Mouse (Mus musculus) midbrain, embryonic 14.5 days (tissue): ENCODE measurements around the gene Shd. TPM values are rescaled to one million over a fixed set of nuclear protein-coding genes. Genes with fewer than 3 reads are reported as not detected.

Experiments used
- ATAC-seq: fragments of 200-750 bp; cut with Nextera tagmentation; 2 replicates; pipeline ENCODE4 v1.8.0; 2017; ENCODE audit warnings: moderate number of reproducible peaks, moderate library complexity; ENCODE audit not compliant: low FRiP score, low TSS enrichment
- DNase-seq: peaks from one replicate; pipeline ENCODE4 v3.0.0-alpha.2; 2015
- H3K27ac ChIP-seq: fragments of 300-500 bp; sonication (generic); replicated peaks from 2 replicates; pipeline ENCODE4 v1.5.1; 2014; ENCODE audit warnings: mild to moderate bottlenecking, low read depth, low read length, moderate library complexity
- H3K27me3 ChIP-seq: fragments of 300-500 bp; sonication (generic); 2 replicates; pipeline ENCODE4 v1.6.1; 2014; ENCODE audit warnings: low read length, control low read depth, mixed read lengths; ENCODE audit not compliant: control insufficient read depth, insufficient read depth
- H3K36me3 ChIP-seq: fragments of 300-500 bp; sonication (generic); 2 replicates; pipeline ENCODE4 v1.6.1; 2014; ENCODE audit warnings: low read length, control low read depth; ENCODE audit not compliant: control insufficient read depth, insufficient read depth
- H3K4me1 ChIP-seq: fragments of 300-500 bp; sonication (generic); 2 replicates; pipeline ENCODE4 v1.6.1; 2014; ENCODE audit warnings: mild to moderate bottlenecking, antibody characterized with exemption, low read length, control low read depth; ENCODE audit not compliant: control insufficient read depth, insufficient read depth
- H3K4me2 ChIP-seq: fragments of 300-500 bp; sonication (generic); 2 replicates; pipeline ENCODE4 v1.6.1; 2014; ENCODE audit warnings: mild to moderate bottlenecking, low read length, moderate library complexity
- H3K4me3 ChIP-seq: fragments of 300-500 bp; sonication (generic); replicated peaks from 2 replicates; pipeline ENCODE4 v1.5.1; 2014; ENCODE audit warnings: low read depth, low read length
- H3K9ac ChIP-seq: fragments of 300-500 bp; sonication (generic); replicated peaks from 2 replicates; pipeline ENCODE4 v1.6.1; 2014; ENCODE audit warnings: mild to moderate bottlenecking, low read length, moderate library complexity
- H3K9me3 ChIP-seq: fragments of 300-500 bp; sonication (generic); 2 replicates; pipeline ENCODE4 v1.6.1; 2016; ENCODE audit warnings: low read length, control low read depth, mixed read lengths; ENCODE audit not compliant: control insufficient read depth
- WGBS: fragments of 180-500 bp; shearing (Covaris S2); extraction: QIAGEN DNeasy Blood & Tissue Kit; methylation state at CpG from one replicate; pipeline ENCODE4 v1.1.7; 2014; 5-methylcytosine and 5-hydroxymethylcytosine counted together
- polyA plus RNA-seq: library from polyadenylated mRNA; unstranded; fragments of >200 nt; fragmentation: Nextera tagmentation; extraction: Ambion mirVana; gene quantifications from 2 replicates; pipeline ENCODE4 v1.2.1, GENCODE M21; 2014

Gene Shd
- polyA plus RNA-seq, 1 experiment from 2014 or later: 178 TPM

DNA sequence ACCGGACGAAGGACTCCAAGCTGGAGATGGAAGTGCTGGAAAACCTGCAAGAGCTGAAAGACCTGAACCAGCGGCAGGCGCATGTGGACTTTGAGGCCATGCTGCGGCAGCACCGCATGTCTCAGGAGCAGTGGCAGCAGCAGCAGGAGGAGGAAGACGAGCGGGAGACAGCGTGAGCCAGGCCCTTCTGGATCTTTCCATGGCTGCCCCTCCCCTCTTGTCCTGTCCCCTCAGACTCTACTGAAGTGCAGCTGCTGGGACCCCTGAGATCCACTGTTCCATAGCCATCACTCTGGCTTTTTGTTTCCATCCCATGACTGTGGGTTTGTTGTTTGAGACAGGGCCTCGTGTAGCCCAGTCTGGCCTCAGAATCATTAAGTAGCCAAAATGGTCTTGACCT is 5.8 kb upstream of the Shd start:
- H3K4me1 ChIP-seq: peaks cover 26% of the 10 kb centered on the region
- H3K4me2 ChIP-seq: no peak overlapping the region
- H3K9ac ChIP-seq: no peak overlapping the region
- H3K27me3 ChIP-seq: no peaks in the 10 kb centered on the region
- 95% methylated on average over 10 of the region's 10 CpGs for WGBS
- peaks cover 35% of the 10 kb centered on the region for H3K36me3 ChIP-seq
- H3K9me3 ChIP-seq: no peaks in the 10 kb centered on the region
- DNase-seq (no peak), ATAC-seq (no peak)
- H3K4me3 ChIP-seq: no peak overlapping the region
- H3K27ac ChIP-seq: no peak overlapping the region

DNA sequence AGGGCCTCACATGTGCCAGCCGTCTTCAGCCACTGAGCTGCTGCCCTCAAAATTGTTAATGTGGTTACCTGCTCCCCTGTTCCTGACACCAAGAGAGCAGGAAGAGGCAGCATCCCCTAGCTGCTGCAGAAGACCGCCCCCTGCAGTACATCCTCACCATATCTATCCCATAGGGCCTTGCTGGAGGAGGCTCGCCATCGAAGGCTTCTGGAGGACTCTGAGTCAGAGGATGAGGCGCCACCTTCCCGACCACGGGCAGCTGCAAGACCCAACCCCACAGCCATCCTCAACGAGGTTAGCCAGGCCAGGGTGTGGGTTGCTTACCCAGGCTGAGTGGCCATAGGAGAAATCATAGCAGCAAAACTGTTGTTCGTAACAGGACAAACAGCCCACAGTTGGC is 5.3 kb upstream of the Shd start:
- H3K36me3 ChIP-seq: peaks cover 35% of the 10 kb centered on the region
- H3K27me3 ChIP-seq: no peaks in the 10 kb centered on the region
- H3K9me3 ChIP-seq: no peaks in the 10 kb centered on the region
- H3K4me1 ChIP-seq: peaks cover 26% of the 10 kb centered on the region
- H3K4me2 ChIP-seq: no peak overlapping the region
- no peak overlapping the region for H3K27ac ChIP-seq
- 85% methylated on average over 9 of the region's 9 CpGs for WGBS
- no peak overlapping the region for H3K4me3 ChIP-seq
- DNase-seq: no peak
- H3K9ac ChIP-seq: no peak overlapping the region
- ATAC-seq: no peak

DNA sequence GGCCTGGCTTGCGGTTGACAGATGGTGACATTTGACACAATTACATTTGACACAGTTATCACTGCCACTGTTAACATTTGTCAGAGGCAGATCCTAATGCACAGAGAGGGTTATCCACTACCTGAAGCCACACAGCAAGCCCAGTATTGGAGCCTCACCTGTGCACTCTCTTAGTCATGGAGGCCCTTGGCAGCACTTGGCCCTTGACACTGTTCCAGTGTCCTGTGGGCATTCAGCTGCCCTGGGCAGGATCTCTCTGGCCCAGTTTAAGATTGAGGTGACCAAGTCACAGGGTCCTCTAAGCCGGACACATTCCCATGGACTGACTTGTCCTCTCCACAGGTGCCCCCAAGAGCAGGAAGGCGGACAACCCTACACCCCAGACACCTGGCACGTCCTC is 3.1 kb upstream of the Shd start:
- 0 out of 2 replicates have a peak overlapping the region, but pooled peaks have one; percentile 16 for H3K9ac ChIP-seq
- no peak for ATAC-seq
- no peak overlapping the region for H3K4me2 ChIP-seq
- H3K4me1 ChIP-seq: peaks cover 34% of the 10 kb centered on the region
- H3K36me3 ChIP-seq: peaks cover 24% of the 10 kb centered on the region
- 92% methylated on average over 4 of the region's 4 CpGs for WGBS
- peak overlapping the region; percentile 93 for H3K27ac ChIP-seq
- no peak for DNase-seq
- no peaks in the 10 kb centered on the region for H3K9me3 ChIP-seq
- H3K27me3 ChIP-seq: no peaks in the 10 kb centered on the region
- H3K4me3 ChIP-seq: no peak overlapping the region

DNA sequence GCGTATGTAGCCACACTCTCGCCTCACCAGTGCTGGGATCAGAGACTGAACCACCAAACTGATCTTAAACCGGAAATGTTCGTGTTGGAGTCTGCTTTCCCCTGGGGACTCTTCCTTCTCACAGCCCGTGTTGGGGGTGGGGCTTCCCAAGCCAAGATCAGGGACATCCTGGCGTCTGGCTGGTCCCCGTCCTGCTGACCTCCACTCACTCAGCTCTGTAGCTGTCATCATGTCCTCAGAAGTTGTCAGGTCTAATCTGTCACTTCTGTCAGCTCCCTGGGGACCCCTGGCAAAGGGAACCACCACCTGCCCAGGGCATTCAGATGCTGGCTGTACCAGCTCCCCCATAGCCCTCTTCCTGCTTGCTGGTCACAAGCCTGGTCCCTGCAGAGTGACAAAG is 2.1 kb upstream of the Shd start:
- Histone ChIP-seq H3K4me1 (peaks cover 34% of the 10 kb centered on the region), H3K27ac (peak overlapping the region; percentile 93), H3K9me3 (no peaks in the 10 kb centered on the region), H3K36me3 (peaks cover 24% of the 10 kb centered on the region), H3K27me3 (no peaks in the 10 kb centered on the region), H3K4me3 (no peak overlapping the region), H3K4me2 (no peak overlapping the region), H3K9ac (peak overlapping the region; percentile 16; the same call in 1 of the 2 replicates)
- ATAC-seq: no peak
- WGBS: 34% methylated on average over 7 of the region's 7 CpGs
- DNase-seq: peak; percentile 35

DNA sequence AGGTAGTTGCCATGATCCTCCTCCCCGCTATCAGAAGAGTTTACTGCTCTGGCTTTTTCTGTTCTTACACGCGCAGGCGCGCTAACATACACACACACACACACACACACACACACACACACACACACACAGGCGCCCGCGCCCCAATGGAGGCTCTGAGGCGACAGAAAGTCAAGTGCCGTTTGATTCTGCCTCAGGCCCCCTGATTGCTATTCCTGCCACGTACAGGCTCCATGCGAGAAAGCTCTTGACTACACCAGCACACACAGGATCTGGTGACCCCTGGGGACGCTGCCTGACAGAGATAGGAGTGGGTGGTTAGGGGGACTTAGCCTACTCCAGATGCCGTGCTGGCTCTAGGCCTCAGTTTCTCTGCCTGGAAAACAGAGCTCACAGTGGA is 707 bp upstream of the Shd start:
- peak overlapping the region; percentile 93 for H3K27ac ChIP-seq
- no peaks in the 10 kb centered on the region for H3K9me3 ChIP-seq
- H3K9ac ChIP-seq: peak overlapping the region; percentile 88; the same call in 1 of the 2 replicates
- H3K4me1 ChIP-seq: peaks cover 34% of the 10 kb centered on the region
- H3K4me3 ChIP-seq: peak overlapping the region; percentile 67
- peak; percentile 96 for DNase-seq
- H3K27me3 ChIP-seq: no peaks in the 10 kb centered on the region
- peaks cover 30% of the 10 kb centered on the region for H3K36me3 ChIP-seq
- H3K4me2 ChIP-seq: peak overlapping the region; percentile 85
- WGBS: 7% methylated on average over 14 of the region's 14 CpGs
- peak; percentile 73 for ATAC-seq

DNA sequence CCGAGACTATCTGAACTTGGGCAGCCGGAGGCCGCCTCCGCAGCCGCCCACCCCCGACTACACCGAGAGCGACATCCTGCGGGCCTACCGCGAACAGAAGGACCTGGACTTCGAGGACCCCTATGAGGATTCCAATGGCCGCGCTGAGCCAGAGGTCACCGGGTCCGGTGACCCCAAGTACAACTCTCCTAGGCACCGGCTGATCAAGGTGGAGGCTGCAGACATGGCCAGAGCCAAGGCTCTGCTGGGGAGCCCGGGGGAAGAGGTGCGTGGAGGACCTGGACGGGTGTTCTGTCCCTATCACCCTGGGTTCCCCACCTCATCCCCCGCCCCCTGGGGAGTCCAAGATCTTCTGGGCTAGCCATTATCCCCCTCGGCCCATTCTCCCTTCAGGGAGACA is 1.2 kb downstream of the Shd start:
- ATAC-seq: no peak
- 18% methylated on average over 22 of the region's 22 CpGs for WGBS
- Histone ChIP-seq H3K36me3 (peaks cover 23% of the 10 kb centered on the region), H3K27me3 (no peaks in the 10 kb centered on the region), H3K9me3 (no peaks in the 10 kb centered on the region), H3K4me2 (peak overlapping the region; percentile 85), H3K9ac (peak overlapping the region; percentile 88), H3K27ac (peak overlapping the region; percentile 93; the same call in 1 of the 2 replicates), H3K4me1 (peaks cover 34% of the 10 kb centered on the region), H3K4me3 (peak overlapping the region; percentile 67)
- DNase-seq: no peak

DNA sequence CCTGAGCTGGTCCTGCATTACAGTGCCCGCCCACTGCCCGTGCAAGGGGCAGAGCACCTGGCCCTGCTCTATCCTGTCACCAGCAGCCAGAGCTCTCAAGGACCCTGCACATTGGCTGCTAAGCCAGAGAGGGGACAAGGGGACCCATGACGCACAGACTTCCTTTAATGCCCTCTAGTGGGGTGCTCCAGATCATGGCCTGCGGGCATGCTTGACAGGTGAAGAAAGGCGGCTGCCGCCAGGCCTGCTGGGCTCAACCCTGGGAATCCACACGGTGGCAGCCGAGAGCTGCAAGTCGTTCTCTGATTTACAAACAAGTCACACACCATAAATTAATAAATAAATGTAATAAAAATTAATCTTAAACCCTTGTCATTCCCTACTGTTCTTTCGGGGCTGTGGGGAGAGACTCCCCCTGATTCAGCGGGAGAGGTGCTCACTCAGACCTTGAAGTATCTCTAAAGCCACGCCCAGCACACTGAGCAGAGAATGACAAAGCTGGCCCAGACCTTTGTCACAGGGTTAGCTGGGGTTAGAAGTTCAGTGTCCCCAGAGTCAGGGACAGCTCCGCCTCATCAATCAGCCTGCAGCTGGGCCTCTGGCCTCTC is 6.1 kb downstream of the Shd start:
- DNase-seq: peak; percentile 92
- Histone ChIP-seq H3K27ac (peak overlapping the region; percentile 71), H3K27me3 (no peaks in the 10 kb centered on the region), H3K4me3 (no peak overlapping the region), H3K4me2 (no peak overlapping the region; the same call in 1 of the 2 replicates), H3K36me3 (peaks cover 20% of the 10 kb centered on the region), H3K9ac (0 out of 2 replicates have a peak overlapping the region, but pooled peaks have one; percentile 26), H3K9me3 (no peaks in the 10 kb centered on the region), H3K4me1 (peaks cover 6% of the 10 kb centered on the region)
- ATAC-seq: peak; percentile 79
- WGBS: 16% methylated on average over 13 of the region's 13 CpGs

DNA sequence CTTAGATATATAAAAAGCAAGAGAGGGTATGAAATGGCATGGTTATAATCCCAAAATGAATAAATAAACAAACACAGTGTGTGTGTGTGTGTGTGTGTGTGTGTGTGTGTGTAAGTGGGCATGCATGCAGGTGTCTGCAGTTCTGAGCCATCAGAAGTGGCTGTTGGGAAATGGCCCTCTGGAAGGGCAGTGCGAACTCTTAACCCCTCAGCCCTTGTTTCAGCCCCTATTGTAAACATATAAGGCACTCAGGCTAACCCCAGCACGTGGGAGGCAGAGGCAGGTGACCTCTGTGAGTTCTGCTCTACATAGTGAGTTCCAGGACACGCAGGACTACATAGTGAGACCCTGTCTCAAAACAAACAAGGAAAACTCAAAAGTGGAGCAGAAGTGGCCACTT is 7.0 kb downstream of the Shd start:
- H3K27ac ChIP-seq: peak overlapping the region; percentile 71
- H3K36me3 ChIP-seq: peaks cover 20% of the 10 kb centered on the region
- WGBS: 69% methylated on average over 3 of the region's 3 CpGs
- H3K27me3 ChIP-seq: no peaks in the 10 kb centered on the region
- H3K9me3 ChIP-seq: no peaks in the 10 kb centered on the region
- H3K4me2 ChIP-seq: no peak overlapping the region
- no peak for ATAC-seq
- no peak overlapping the region for H3K4me3 ChIP-seq
- DNase-seq: no peak
- H3K9ac ChIP-seq: no peak overlapping the region
- H3K4me1 ChIP-seq: no peaks in the 10 kb centered on the region
